Mouse (Mus musculus) kidney, embryonic 14.5 days (tissue): ENCODE results near the gene C1qtnf1. TPM values are rescaled to one million over a fixed set of nuclear protein-coding genes. Genes with fewer than 3 reads are reported as not detected.

Experiments used
- ATAC-seq: fragments of 200-750 bp; cut with Nextera tagmentation; 2 replicates; pipeline ENCODE4 v1.8.0; 2017; ENCODE audit warnings: moderate number of reproducible peaks, mild to moderate bottlenecking, moderate TSS enrichment, moderate library complexity; ENCODE audit not compliant: low FRiP score, low TSS enrichment
- H3K27ac ChIP-seq: fragments of 300-500 bp; sonication (generic); 2 replicates; pipeline ENCODE4 v1.5.1; 2014; ENCODE audit warnings: low read depth, mild to moderate bottlenecking, low read length, moderate library complexity, mixed read lengths
- H3K27me3 ChIP-seq: fragments of 300-500 bp; sonication (generic); 2 replicates; pipeline ENCODE4 v1.6.1; 2014; ENCODE audit warnings: mild to moderate bottlenecking, low read length; ENCODE audit not compliant: control insufficient read depth, insufficient read depth
- H3K36me3 ChIP-seq: fragments of 300-500 bp; sonication (generic); 2 replicates; pipeline ENCODE4 v1.6.1; 2014; ENCODE audit warnings: low read length, mixed read lengths; ENCODE audit not compliant: control insufficient read depth, insufficient read depth
- H3K4me1 ChIP-seq: fragments of 300-500 bp; sonication (generic); 2 replicates; pipeline ENCODE4 v1.6.1; 2014; ENCODE audit warnings: low read length, mixed read lengths; ENCODE audit not compliant: control insufficient read depth, insufficient read depth
- H3K4me2 ChIP-seq: fragments of 300-500 bp; sonication (generic); replicated peaks from 2 replicates; pipeline ENCODE4 v1.6.1; 2014; ENCODE audit warnings: low read depth, mild to moderate bottlenecking, low read length
- H3K4me3 ChIP-seq: fragments of 300-500 bp; sonication (generic); 2 replicates; pipeline ENCODE4 v1.5.1; 2014; ENCODE audit warnings: mild to moderate bottlenecking, low read length
- H3K9ac ChIP-seq: fragments of 300-500 bp; sonication (generic); 2 replicates; pipeline ENCODE4 v1.6.1; 2014; ENCODE audit warnings: low read depth, mild to moderate bottlenecking, low read length, moderate library complexity
- H3K9me3 ChIP-seq: fragments of 300-500 bp; sonication (generic); 2 replicates; pipeline ENCODE4 v1.6.1; 2016; ENCODE audit warnings: low read length; ENCODE audit not compliant: control insufficient read depth
- WGBS: fragments of 180-500 bp; shearing (Covaris S2); extraction: QIAGEN DNeasy Blood & Tissue Kit; methylation state at CpG from one replicate; pipeline ENCODE4 v1.1.7; 2014; 5-methylcytosine and 5-hydroxymethylcytosine counted together
- polyA plus RNA-seq: library from polyadenylated mRNA; unstranded; fragments of >200 nt; fragmentation: Nextera tagmentation; extraction: Ambion mirVana; gene quantifications from 2 replicates; pipeline ENCODE4 v1.2.1, GENCODE M21; 2014

The C1qtnf1 gene
- polyA plus RNA-seq, 1 experiment from 2014 or later, result 4.0 TPM

GRCm38 (mm10) chr11:118400566-118400936 lies 27.5 kb upstream of the C1qtnf1 start:
- Histone ChIP-seq H3K4me3 (no peak overlapping the region), H3K9me3 (no peaks in the 10 kb centered on the region; the same call in 1 of the 2 replicates), H3K4me2 (0 out of 2 replicates have a peak overlapping the region, but pooled peaks have one; percentile 19), H3K27ac (peak overlapping the region; percentile 77; the same call in 1 of the 2 replicates), H3K9ac (no peak overlapping the region), H3K27me3 (no peaks in the 10 kb centered on the region), H3K4me1 (peaks cover 28% of the 10 kb centered on the region), H3K36me3 (no peaks in the 10 kb centered on the region; the same call in 1 of the 2 replicates)
- 16% methylated on average over 6 of the region's 6 CpGs for WGBS
- ATAC-seq, result peak; percentile 8; the same call in 1 of the 2 replicates

- Histone ChIP-seq H3K27ac (peak overlapping the region; percentile 77), H3K9ac (no peak overlapping the region), H3K4me1 (peaks cover 28% of the 10 kb centered on the region), H3K27me3 (no peaks in the 10 kb centered on the region), H3K4me3 (no peak overlapping the region), H3K9me3 (no peaks in the 10 kb centered on the region), H3K4me2 (peak overlapping the region; percentile 19; the same call in 1 of the 2 replicates), H3K36me3 (peaks cover 6% of the 10 kb centered on the region; the same call in 1 of the 2 replicates)
- WGBS, result 73% methylated on average over 4 of the region's 4 CpGs
- no peak for ATAC-seq
Observed at GRCm38 (mm10) chr11:118401195-118401594, 26.8 kb upstream of the C1qtnf1 start.

- Histone ChIP-seq H3K36me3 (peaks cover 12% of the 10 kb centered on the region), H3K4me3 (no peak within 1 kb of the TSS), H3K27ac (peak within 1 kb of the TSS; percentile 77), H3K4me2 (peak within 1 kb of the TSS; percentile 19; the same call in 1 of the 2 replicates), H3K27me3 (no peaks in the 10 kb centered on the region), H3K9me3 (no peaks in the 10 kb centered on the region), H3K4me1 (peaks cover 28% of the 10 kb centered on the region), H3K9ac (no peak within 1 kb of the TSS)
- ATAC-seq, result peak; percentile 47; the same call in 1 of the 2 replicates
- WGBS, result 26% methylated on average over 7 of the region's 7 CpGs
Observed at GRCm38 (mm10) chr11:118401760-118402280, 26.2 kb upstream of the C1qtnf1 start, which contains the start of gene Lgals3bp. Lgals3bp (minus strand) TSS chr11:118402092.

GRCm38 (mm10) chr11:118403183-118403582 lies 24.8 kb upstream of the C1qtnf1 start:
- Histone ChIP-seq H3K4me2 (no peak overlapping the region), H3K9me3 (no peaks in the 10 kb centered on the region), H3K36me3 (peaks cover 21% of the 10 kb centered on the region), H3K9ac (no peak overlapping the region), H3K27me3 (no peaks in the 10 kb centered on the region), H3K4me1 (peaks cover 28% of the 10 kb centered on the region), H3K4me3 (no peak overlapping the region), H3K27ac (no peak overlapping the region)
- WGBS, result 87% methylated on average over 2 of the region's 2 CpGs
- no peak for ATAC-seq

GRCm38 (mm10) chr11:118403951-118404899 lies 23.8 kb upstream of the C1qtnf1 start:
- Histone ChIP-seq H3K4me3 (no peak overlapping the region), H3K4me2 (no peak overlapping the region), H3K27me3 (no peaks in the 10 kb centered on the region), H3K27ac (no peak overlapping the region), H3K4me1 (peaks cover 28% of the 10 kb centered on the region), H3K9ac (no peak overlapping the region), H3K36me3 (peaks cover 29% of the 10 kb centered on the region), H3K9me3 (no peaks in the 10 kb centered on the region)
- peak; percentile 24; the same call in 1 of the 2 replicates for ATAC-seq
- 46% methylated on average over 6 of the region's 6 CpGs for WGBS

- Histone ChIP-seq H3K9me3 (no peaks in the 10 kb centered on the region), H3K4me3 (no peak overlapping the region), H3K27ac (no peak overlapping the region), H3K4me2 (no peak overlapping the region), H3K27me3 (no peaks in the 10 kb centered on the region), H3K4me1 (peaks cover 24% of the 10 kb centered on the region), H3K9ac (no peak overlapping the region), H3K36me3 (peaks cover 38% of the 10 kb centered on the region)
- ATAC-seq, result no peak
- WGBS, result 90% methylated on average over 8 of the region's 8 CpGs
Observed at GRCm38 (mm10) chr11:118405311-118405710, 22.7 kb upstream of the C1qtnf1 start.

- WGBS, result 85% methylated on average over 5 of the region's 5 CpGs
- Histone ChIP-seq H3K27ac (peak overlapping the region; percentile 2; the same call in 1 of the 2 replicates), H3K27me3 (no peaks in the 10 kb centered on the region), H3K4me3 (no peak overlapping the region), H3K9ac (no peak overlapping the region), H3K4me2 (no peak overlapping the region), H3K4me1 (peaks cover 26% of the 10 kb centered on the region), H3K36me3 (peaks cover 49% of the 10 kb centered on the region), H3K9me3 (no peaks in the 10 kb centered on the region)
- no peak for ATAC-seq
Observed at GRCm38 (mm10) chr11:118406521-118406920, 21.5 kb upstream of the C1qtnf1 start.

- peaks cover 52% of the 10 kb centered on the region for H3K36me3 ChIP-seq
- H3K4me2 ChIP-seq, result no peak overlapping the region
- H3K4me1 ChIP-seq, result peaks cover 27% of the 10 kb centered on the region
- H3K9ac ChIP-seq, result no peak overlapping the region
- WGBS, result 84% methylated on average over 23 of the region's 23 CpGs
- H3K4me3 ChIP-seq, result no peak overlapping the region
- no peaks in the 10 kb centered on the region for H3K27me3 ChIP-seq
- no peak for ATAC-seq
- no peak overlapping the region for H3K27ac ChIP-seq
- no peaks in the 10 kb centered on the region for H3K9me3 ChIP-seq
Observed at GRCm38 (mm10) chr11:118407318-118407910, 20.6 kb upstream of the C1qtnf1 start.
